Mouse (Mus musculus) CD4-positive, CD25-positive, alpha-beta regulatory T cell, adult 4 months (primary cell): Measurements from ENCODE around the gene Rhobtb1. TPM values are rescaled to one million over a fixed set of nuclear protein-coding genes. Genes with fewer than 3 reads are reported as not detected.

ENCODE experiments used
- ATAC-seq: one replicate; pipeline ENCODE4 v1.8.0; 2017
- polyA plus RNA-seq, 2 experiments: library from polyadenylated mRNA; unstranded; fragments of 100-300 nt; shearing (Covaris generic); gene quantifications; one replicate each; pipeline ENCODE4 v1.2.1; 2017

Rhobtb1 gene
- polyA plus RNA-seq, 2 experiments from 2014 or later = not detected

- ATAC-seq = peak; percentile 35
These were observed 13.9 kb downstream of the Rhobtb1 start for GRCm38 (mm10) chr10:69165125-69165524.

- ATAC-seq = no peak
These were observed 14.6 kb downstream of the Rhobtb1 start for GRCm38 (mm10) chr10:69165847-69166246.

- no peak for ATAC-seq
These were observed 15.3 kb downstream of the Rhobtb1 start for GRCm38 (mm10) chr10:69166514-69166913.

- ATAC-seq = no peak
These were observed 21.2 kb downstream of the Rhobtb1 start for GRCm38 (mm10) chr10:69172412-69172811.

GRCm38 (mm10) chr10:69176116-69176515, 24.9 kb downstream of the Rhobtb1 start:
- ATAC-seq = no peak

GRCm38 (mm10) chr10:69179341-69179740, 28.1 kb downstream of the Rhobtb1 start:
- no peak for ATAC-seq

GRCm38 (mm10) chr10:69180997-69181396, 29.8 kb downstream of the Rhobtb1 start:
- no peak for ATAC-seq

- no peak for ATAC-seq
These were observed 33.7 kb downstream of the Rhobtb1 start for GRCm38 (mm10) chr10:69184903-69185302.

GRCm38 (mm10) chr10:69185431-69185830, 34.2 kb downstream of the Rhobtb1 start:
- no peak for ATAC-seq

- peak; percentile 32 for ATAC-seq
These were observed 35.0 kb downstream of the Rhobtb1 start for GRCm38 (mm10) chr10:69185894-69186893.

GRCm38 (mm10) chr10:69187773-69188443, 36.7 kb downstream of the Rhobtb1 start:
- no peak for ATAC-seq

GRCm38 (mm10) chr10:69190434-69191160, 39.4 kb downstream of the Rhobtb1 start:
- ATAC-seq = no peak

- no peak for ATAC-seq
These were observed 41.0 kb downstream of the Rhobtb1 start for GRCm38 (mm10) chr10:69192266-69192665.

- ATAC-seq = no peak
These were observed 42.5 kb downstream of the Rhobtb1 start for GRCm38 (mm10) chr10:69193721-69194120.

- no peak for ATAC-seq
These were observed 53.6 kb downstream of the Rhobtb1 start for GRCm38 (mm10) chr10:69204677-69205400.

GRCm38 (mm10) chr10:69206081-69206480, 54.8 kb downstream of the Rhobtb1 start:
- no peak for ATAC-seq

GRCm38 (mm10) chr10:69207481-69207880, 56.2 kb downstream of the Rhobtb1 start:
- ATAC-seq = no peak

- no peak for ATAC-seq
These were observed 56.9 kb downstream of the Rhobtb1 start for GRCm38 (mm10) chr10:69207981-69208630.

GRCm38 (mm10) chr10:69208705-69209104, 57.5 kb downstream of the Rhobtb1 start:
- no peak for ATAC-seq

GRCm38 (mm10) chr10:69210006-69210405, 58.8 kb downstream of the Rhobtb1 start:
- ATAC-seq = no peak

- ATAC-seq = no peak
These were observed 59.4 kb downstream of the Rhobtb1 start for GRCm38 (mm10) chr10:69210659-69211058.

GRCm38 (mm10) chr10:69211560-69211959, 60.3 kb downstream of the Rhobtb1 start:
- ATAC-seq = no peak
